Mouse (Mus musculus) heart, embryonic 10.5 days (tissue): Measurements from ENCODE around the gene Rpain. TPM values are rescaled to one million over a fixed set of nuclear protein-coding genes. Genes with fewer than 3 reads are reported as not detected.

Experiments
- DNase-seq: peaks from one replicate; pipeline ENCODE4 v3.0.0-alpha.2; 2017; ENCODE audit warnings: low spot score
- H3K27ac ChIP-seq: fragments of 300-500 bp; sonication (generic); 2 replicates; pipeline ENCODE4 v1.5.1; 2016; ENCODE audit warnings: mild to moderate bottlenecking
- H3K27me3 ChIP-seq: fragments of 300-500 bp; sonication (generic); 2 replicates; pipeline ENCODE4 v1.6.1; 2016; ENCODE audit warnings: mild to moderate bottlenecking; ENCODE audit not compliant: poor library complexity, insufficient read depth, severe bottlenecking
- H3K36me3 ChIP-seq: fragments of 300-500 bp; sonication (generic); 2 replicates; pipeline ENCODE4 v1.6.1; 2016; ENCODE audit warnings: mild to moderate bottlenecking, moderate library complexity
- H3K4me1 ChIP-seq: fragments of 300-500 bp; sonication (generic); 2 replicates; pipeline ENCODE4 v1.6.1; 2016; ENCODE audit warnings: mild to moderate bottlenecking
- H3K4me3 ChIP-seq: fragments of 300-500 bp; sonication (generic); 2 replicates; pipeline ENCODE4 v1.5.1; 2016; ENCODE audit warnings: mild to moderate bottlenecking, moderate library complexity
- H3K9me3 ChIP-seq: fragments of 300-500 bp; sonication (generic); 2 replicates; pipeline ENCODE4 v1.6.1; 2016; ENCODE audit warnings: mild to moderate bottlenecking, moderate library complexity
- WGBS: fragments of 180-500 bp; shearing (Covaris S2); methylation state at CpG from one replicate; pipeline ENCODE4 v1.1.7; 2016; 5-methylcytosine and 5-hydroxymethylcytosine counted together
- polyA plus RNA-seq: library from polyadenylated mRNA; unstranded; fragments of >200 nt; fragmentation: Nextera tagmentation; extraction: Ambion mirVana; gene quantifications from 2 replicates; pipeline ENCODE4 v1.2.1, GENCODE M21; 2016

Rpain gene
- polyA plus RNA-seq: 61.4 and 63.6 TPM in 2 replicates

GRCm38 (mm10) chr11:70969821-70970559 lies at the start of gene Rpain, which contains the start of gene Nup88:
TSS of gene Rpain (plus strand) at chr11:70970213.
TSS of gene Nup88 (minus strand) at chr11:70969973.
- peak; percentile 99 for DNase-seq
- Histone ChIP-seq H3K4me3 (peak within 1 kb of the TSS; percentile 87), H3K4me1 (peaks cover 14% of the 10 kb centered on the region), H3K36me3 (peaks cover 54% of the 10 kb centered on the region), H3K27me3 (no peaks in the 10 kb centered on the region), H3K9me3 (no peaks in the 10 kb centered on the region), H3K27ac (peak within 1 kb of the TSS; percentile 95)
- under 1% methylated on average over 43 of the region's 43 CpGs for WGBS

GRCm38 (mm10) chr11:70931461-70931860 lies 38.6 kb upstream of the Rpain start:
- peak; percentile 6 for DNase-seq
- 89% methylated on average over 5 of the region's 5 CpGs for WGBS
- Histone ChIP-seq H3K4me3 (no peak overlapping the region), H3K27me3 (no peaks in the 10 kb centered on the region), H3K36me3 (peaks cover 61% of the 10 kb centered on the region), H3K4me1 (no peaks in the 10 kb centered on the region), H3K9me3 (no peaks in the 10 kb centered on the region), H3K27ac (no peak overlapping the region)

GRCm38 (mm10) chr11:70935316-70935715 lies 34.7 kb upstream of the Rpain start:
- Histone ChIP-seq H3K27me3 (no peaks in the 10 kb centered on the region), H3K36me3 (peaks cover 76% of the 10 kb centered on the region), H3K9me3 (no peaks in the 10 kb centered on the region), H3K4me1 (no peaks in the 10 kb centered on the region), H3K27ac (no peak overlapping the region), H3K4me3 (no peak overlapping the region)
- WGBS: 89% methylated on average over 7 of the region's 7 CpGs
- peak; percentile 66 for DNase-seq

GRCm38 (mm10) chr11:70942596-70942995 lies 27.4 kb upstream of the Rpain start:
- no peak for DNase-seq
- 81% methylated on average over 1 of the region's 1 CpGs for WGBS
- Histone ChIP-seq H3K27me3 (no peaks in the 10 kb centered on the region), H3K27ac (no peak overlapping the region), H3K36me3 (peaks cover 94% of the 10 kb centered on the region), H3K9me3 (no peaks in the 10 kb centered on the region), H3K4me3 (no peak overlapping the region), H3K4me1 (no peaks in the 10 kb centered on the region)

- WGBS: 90% methylated on average over 7 of the region's 7 CpGs
- Histone ChIP-seq H3K27me3 (no peaks in the 10 kb centered on the region), H3K9me3 (no peaks in the 10 kb centered on the region), H3K27ac (no peak overlapping the region), H3K4me1 (no peaks in the 10 kb centered on the region), H3K36me3 (peaks cover 96% of the 10 kb centered on the region), H3K4me3 (no peak overlapping the region)
- DNase-seq: no peak
These were observed 26.4 kb upstream of the Rpain start for GRCm38 (mm10) chr11:70943651-70944050.

- WGBS: 95% methylated on average over 4 of the region's 4 CpGs
- Histone ChIP-seq H3K4me3 (no peak overlapping the region), H3K27me3 (no peaks in the 10 kb centered on the region), H3K4me1 (no peaks in the 10 kb centered on the region), H3K36me3 (peaks cover 97% of the 10 kb centered on the region), H3K9me3 (no peaks in the 10 kb centered on the region), H3K27ac (no peak overlapping the region)
- no peak for DNase-seq
These were observed 24.8 kb upstream of the Rpain start for GRCm38 (mm10) chr11:70944935-70945817.

GRCm38 (mm10) chr11:70954711-70955110 lies 15.3 kb upstream of the Rpain start:
- 88% methylated on average over 4 of the region's 4 CpGs for WGBS
- Histone ChIP-seq H3K4me3 (no peak overlapping the region), H3K27me3 (no peaks in the 10 kb centered on the region), H3K4me1 (no peaks in the 10 kb centered on the region), H3K9me3 (no peaks in the 10 kb centered on the region), H3K27ac (no peak overlapping the region), H3K36me3 (peaks cover 100% of the 10 kb centered on the region)
- DNase-seq: no peak

GRCm38 (mm10) chr11:70960786-70961554 lies 9.0 kb upstream of the Rpain start:
- 88% methylated on average over 5 of the region's 5 CpGs for WGBS
- no peaks in the 10 kb centered on the region for H3K9me3 ChIP-seq
- H3K4me1 ChIP-seq: no peaks in the 10 kb centered on the region
- H3K4me3 ChIP-seq: no peak overlapping the region
- no peak for DNase-seq
- peaks cover 97% of the 10 kb centered on the region for H3K36me3 ChIP-seq
- no peak overlapping the region for H3K27ac ChIP-seq
- no peaks in the 10 kb centered on the region for H3K27me3 ChIP-seq

- H3K36me3 ChIP-seq: peaks cover 78% of the 10 kb centered on the region
- H3K27me3 ChIP-seq: no peaks in the 10 kb centered on the region
- H3K4me1 ChIP-seq: peaks cover 8% of the 10 kb centered on the region
- DNase-seq: no peak
- H3K9me3 ChIP-seq: no peaks in the 10 kb centered on the region
- no peak overlapping the region for H3K4me3 ChIP-seq
- H3K27ac ChIP-seq: no peak overlapping the region
- WGBS: 88% methylated on average over 4 of the region's 4 CpGs
These were observed 5.6 kb upstream of the Rpain start for GRCm38 (mm10) chr11:70964222-70964907.

GRCm38 (mm10) chr11:70969271-70969794 lies 680 bp upstream of the Rpain start:
- Histone ChIP-seq H3K27ac (peak overlapping the region; percentile 95), H3K27me3 (no peaks in the 10 kb centered on the region), H3K36me3 (peaks cover 54% of the 10 kb centered on the region), H3K9me3 (no peaks in the 10 kb centered on the region), H3K4me1 (peaks cover 14% of the 10 kb centered on the region), H3K4me3 (peak overlapping the region; percentile 87)
- DNase-seq: no peak
- under 1% methylated on average over 25 of the region's 25 CpGs for WGBS

GRCm38 (mm10) chr11:70970560-70971540 lies 837 bp downstream of the Rpain start:
- 16% methylated on average over 24 of the region's 24 CpGs for WGBS
- Histone ChIP-seq H3K36me3 (peaks cover 54% of the 10 kb centered on the region), H3K4me3 (peak overlapping the region; percentile 87), H3K27ac (peak overlapping the region; percentile 95), H3K9me3 (no peaks in the 10 kb centered on the region), H3K4me1 (peaks cover 14% of the 10 kb centered on the region), H3K27me3 (no peaks in the 10 kb centered on the region)
- no peak for DNase-seq
